Mouse (Mus musculus) yolk sac, embryonic 10.5 days (tissue): ENCODE results near the gene Cutal.
"Not testable (repeated sequence)": the region's sequence is repeated elsewhere in the genome, so short reads cannot be mapped to it uniquely, and the experiment has no call there.

Source experiments
- DNase-seq: peaks from one replicate; pipeline ENCODE4 v3.0.0-alpha.2; 2017; ENCODE audit warnings: low spot score

The Cutal gene

GRCm38 (mm10) chr2:34874271-34874670 lies at the start of gene Cutal:
Gene Cutal (plus strand): TSS chr2:34874396.
- peak; percentile 74 for DNase-seq

DNA sequence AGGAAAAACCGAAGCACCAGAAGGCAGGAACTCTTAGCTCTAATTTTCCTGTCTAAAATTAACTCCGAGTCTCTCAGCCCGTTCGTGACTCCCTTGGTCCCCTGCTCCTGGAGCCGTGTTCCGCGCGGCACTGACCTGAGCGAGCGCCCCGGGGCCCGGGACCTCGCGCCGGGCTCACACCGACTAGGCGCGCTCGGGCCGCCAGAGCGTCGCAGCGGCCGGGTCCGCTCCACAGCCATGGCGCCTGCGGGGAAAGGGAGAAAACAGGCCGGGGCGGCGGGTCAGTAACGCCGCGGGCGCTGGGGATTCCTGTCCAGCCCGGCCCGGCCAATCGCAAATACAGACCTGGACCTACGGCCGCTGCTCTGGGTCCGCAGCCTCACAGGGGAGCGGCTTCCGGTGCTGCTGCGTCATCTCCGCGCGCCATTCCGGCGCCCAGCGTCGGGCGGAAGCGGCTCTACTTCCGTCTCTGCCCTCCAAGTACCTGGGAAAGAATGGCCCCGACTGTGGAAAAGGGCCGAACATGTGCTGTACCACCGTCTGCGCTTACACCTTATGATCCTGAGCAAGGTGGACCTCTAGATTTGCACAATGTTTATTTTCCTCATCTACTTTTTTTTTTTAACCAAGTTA lies 48.3 kb upstream of the Cutal start, which contains the start of gene Fbxw2:
Gene Fbxw2, minus strand, starts transcription at position 485 of the 633 bp plus-strand sequence.
- peak; percentile 92 for DNase-seq

DNA sequence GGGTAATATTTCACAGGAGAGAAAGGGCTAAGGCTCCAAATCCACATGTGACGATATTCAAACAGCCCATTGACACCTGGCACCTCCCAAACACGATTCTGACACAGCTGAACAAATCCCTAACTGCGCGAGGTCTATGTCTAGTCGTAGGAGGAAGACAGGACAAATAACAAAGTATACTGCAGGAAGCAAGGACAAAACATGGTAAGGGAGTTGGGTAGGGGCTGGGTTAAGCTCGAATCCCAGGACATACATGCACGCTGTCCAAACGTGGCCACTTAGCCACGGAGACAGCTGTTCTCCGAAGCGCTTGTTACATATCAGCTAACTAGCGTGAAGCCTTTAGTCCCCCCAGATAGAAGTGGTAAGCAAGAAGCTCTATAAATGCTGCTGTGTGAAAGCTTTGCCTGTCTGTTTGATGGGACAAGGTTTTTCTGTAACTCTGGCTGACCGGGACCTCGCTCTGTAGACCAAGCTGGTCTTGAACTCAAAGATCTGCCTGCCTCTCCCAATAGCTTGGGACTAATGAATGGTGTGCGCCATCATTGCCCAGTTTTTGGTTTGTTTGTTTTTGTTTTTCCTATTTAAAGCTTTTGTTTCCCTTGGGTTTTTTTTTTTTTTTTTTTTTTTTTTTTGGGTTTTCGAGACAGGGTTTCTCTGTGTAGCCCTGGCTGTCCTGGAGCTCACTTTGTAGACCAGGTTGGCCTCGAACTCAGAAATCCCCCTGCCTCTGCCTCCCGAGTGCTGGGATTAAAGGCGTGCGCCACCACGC lies 47.5 kb upstream of the Cutal start:
- DNase-seq, result no peak

- DNase-seq, result no peak
Observed at GRCm38 (mm10) chr2:34827591-34827990, 46.6 kb upstream of the Cutal start.

DNA sequence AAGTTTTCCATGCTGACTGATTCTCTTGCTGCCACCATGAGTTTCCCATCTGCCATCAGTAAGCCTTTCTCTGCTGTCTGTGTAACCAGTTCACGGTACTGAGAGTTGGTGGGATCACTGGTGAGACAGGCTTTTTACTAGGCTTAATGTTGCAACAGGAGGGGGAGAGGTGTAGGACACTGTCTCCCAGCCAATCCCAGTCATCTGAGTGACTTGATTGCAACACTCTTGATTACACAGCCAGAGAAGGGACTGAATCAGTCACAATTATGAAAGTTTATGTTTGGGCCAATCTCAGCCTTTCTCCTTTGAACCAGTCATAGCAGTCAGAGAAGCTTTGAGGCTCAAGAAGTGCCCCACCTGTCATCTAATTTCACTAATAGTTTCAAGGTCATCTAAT lies 46.2 kb upstream of the Cutal start:
- DNase-seq, result no peak

DNA sequence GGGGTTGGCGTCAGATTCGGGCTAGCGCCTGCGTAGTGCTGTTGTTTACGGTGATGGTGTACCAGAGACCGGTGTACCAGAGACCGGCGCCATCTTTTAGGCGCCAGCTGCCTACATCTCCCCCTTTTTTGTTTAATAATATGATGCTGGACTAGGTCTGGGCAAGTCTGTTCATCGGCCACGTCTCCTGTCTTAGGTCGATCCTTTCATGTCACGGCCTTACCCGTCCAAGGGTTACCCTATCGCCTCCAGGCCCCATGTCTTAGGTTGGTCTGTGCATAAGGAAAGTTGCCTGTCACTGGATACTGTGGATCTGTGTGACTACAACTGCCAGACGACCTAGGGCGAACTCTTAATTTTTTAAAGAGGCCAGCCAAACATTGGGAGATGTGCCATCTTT lies 44.1 kb upstream of the Cutal start:
- not testable (repeated sequence) for DNase-seq

DNA sequence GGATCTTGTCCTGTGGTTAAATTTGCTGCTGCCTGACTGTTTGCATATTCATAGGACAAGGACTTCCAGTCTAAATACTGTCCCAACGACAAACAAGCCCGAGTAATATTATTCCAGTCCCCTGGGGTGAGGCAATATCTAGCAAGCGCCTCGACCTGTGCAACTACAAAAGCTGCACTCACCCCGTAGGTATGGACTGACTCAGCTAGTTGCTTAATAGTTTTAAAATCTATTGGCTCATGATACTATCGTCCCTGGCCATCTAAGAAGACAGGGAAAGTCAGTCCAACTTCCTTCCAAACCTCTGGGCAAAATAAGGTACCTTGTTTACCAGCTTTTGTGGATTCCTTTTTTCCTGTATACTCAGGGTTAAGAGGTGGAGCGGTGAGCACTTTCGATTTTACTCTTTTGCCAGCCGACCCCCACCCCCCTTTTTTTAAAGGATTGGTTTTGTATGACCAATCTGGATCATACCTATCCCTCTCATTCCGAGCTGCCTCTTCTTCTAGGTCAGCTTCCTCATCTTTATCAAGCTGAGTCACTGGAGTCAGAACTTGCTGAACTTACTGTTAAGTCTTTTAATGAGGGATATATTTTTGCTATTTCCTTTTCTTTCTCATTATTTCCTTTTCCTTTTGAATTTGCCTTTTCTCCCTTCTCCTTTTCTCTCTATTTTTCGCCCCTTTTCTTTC lies 41.3 kb upstream of the Cutal start, which contains the start of gene Gm34653:
Gene Gm34653, plus strand, starts transcription at position 242 of the 692 bp plus-strand sequence.
- DNase-seq, result not testable (repeated sequence)

DNA sequence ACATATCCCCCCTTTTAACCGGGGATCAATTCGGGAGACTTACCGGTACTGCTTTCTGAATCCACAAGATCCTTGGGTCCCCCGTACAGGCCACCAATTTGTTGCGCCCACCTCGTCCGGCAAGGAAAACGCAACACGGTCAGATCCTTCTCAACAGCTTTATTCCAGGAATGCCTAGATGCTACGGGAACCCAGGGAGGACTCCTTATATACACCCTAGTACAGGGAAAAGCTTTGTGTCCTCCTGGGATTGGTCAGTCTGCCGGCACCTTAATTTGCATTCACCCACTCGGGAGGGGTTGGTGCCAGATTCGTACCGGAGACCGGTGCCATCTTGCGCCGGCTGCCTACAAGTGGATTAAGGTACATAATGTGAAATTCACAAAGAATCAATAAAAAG lies 40.6 kb upstream of the Cutal start:
- DNase-seq, result no peak

GRCm38 (mm10) chr2:34835669-34836068 lies 38.5 kb upstream of the Cutal start:
- no peak for DNase-seq

GRCm38 (mm10) chr2:34840143-34840542 lies 34.1 kb upstream of the Cutal start:
- DNase-seq, result not testable (repeated sequence)

DNA sequence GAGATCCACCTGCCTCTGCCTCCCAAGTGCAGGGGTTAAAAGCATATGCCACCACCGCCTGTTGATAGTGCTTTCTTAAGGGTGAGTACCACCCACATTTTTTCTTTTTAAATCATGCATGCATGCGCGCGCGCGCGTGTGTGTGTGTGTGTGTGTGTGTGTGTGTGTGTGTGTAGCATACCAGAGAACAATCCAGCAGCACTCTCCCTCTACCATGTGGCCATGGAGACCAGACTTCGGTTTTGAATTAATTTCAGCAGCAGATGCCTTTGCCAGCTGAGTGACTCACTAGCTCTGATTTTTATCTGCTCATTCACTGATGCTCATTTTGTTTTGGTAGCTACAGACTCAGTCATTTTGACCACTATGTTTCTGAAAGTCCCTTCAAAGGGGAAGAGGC lies 32.5 kb upstream of the Cutal start:
- no peak for DNase-seq

DNA sequence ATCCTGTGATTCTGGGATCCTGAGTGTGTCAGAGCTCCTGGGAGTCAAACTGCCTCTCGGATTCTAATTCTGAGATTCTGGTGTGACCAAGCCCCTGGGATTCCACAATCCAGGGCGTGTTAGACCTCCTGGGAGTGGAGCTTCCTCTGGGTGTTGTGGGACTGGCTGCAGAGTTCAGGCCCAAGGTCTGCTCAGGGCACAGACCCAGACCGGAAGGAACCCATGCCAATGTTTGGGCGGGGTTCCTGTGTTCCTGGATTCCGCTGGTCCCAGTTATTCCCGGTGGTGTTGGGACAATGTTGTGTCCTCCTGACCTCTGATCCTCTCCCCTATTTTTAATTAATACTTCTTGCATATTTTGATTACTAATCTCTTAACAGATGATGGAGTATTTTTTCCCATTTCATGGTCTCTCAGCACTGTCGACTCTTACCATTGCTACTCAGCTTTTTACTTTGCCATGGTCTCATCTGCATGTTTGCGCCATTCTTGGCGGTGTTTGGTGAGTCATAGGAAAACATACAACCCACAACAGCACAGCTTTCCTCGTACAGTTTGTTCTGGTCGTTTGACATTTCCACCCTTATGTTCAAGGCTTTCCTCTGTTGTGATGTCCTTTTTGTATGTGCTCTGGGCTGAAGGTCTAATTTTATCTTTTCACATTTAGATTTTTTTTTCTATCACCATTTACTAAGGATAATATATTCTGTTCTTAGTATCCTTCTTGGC lies 30.8 kb upstream of the Cutal start:
- no peak for DNase-seq

DNA sequence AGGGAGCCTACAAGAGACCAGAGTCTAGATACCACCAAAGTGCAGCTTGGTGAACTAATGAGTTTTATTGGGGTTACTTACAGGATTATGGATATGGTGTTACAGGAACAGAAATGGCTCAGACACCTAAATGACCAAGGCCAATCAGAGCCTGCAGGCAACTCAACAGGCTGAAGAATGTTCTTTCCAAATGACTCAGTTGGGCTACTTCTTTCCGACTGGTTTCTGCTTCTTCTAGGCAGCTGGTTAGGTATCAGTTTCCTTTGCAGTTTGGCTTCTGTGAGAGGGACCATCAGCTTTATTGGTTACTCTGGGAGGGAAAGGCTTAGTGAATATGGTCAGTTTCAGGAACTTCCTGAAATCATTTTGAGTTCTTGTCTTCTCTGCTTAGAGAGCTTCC lies 26.5 kb upstream of the Cutal start:
- no peak for DNase-seq

GRCm38 (mm10) chr2:34855265-34855664 lies 18.9 kb upstream of the Cutal start:
- DNase-seq, result no peak

DNA sequence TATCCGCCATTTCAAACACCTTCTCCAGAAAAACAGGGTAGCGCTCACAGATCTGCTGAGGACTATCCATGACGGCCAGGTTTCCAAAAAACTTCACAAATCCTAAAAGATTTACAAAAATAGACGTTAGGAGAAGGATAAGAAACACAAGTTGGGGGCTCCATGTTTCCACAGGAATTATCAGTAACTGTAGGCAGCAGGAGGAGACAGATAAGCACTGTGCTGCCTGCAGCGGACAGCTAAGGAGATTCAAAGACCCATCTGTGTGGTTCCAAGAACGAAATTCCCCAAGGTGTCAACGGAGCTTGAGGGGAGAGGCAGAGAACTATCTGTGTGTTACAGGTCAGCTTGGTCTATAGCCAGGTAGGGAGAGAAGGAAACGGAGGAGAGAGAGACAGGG lies 16.5 kb upstream of the Cutal start:
- DNase-seq, result no peak

- peak; percentile 22 for DNase-seq
Observed at GRCm38 (mm10) chr2:34869680-34870079, 4.5 kb upstream of the Cutal start.

- DNase-seq, result peak; percentile 98
Observed at GRCm38 (mm10) chr2:34870520-34871474, 3.4 kb upstream of the Cutal start.

- peak; percentile 58 for DNase-seq
Observed at GRCm38 (mm10) chr2:34874816-34875345, 685 bp downstream of the Cutal start, which contains the start of gene Psmd5. Gene Psmd5 (minus strand): TSS chr2:34874968.

GRCm38 (mm10) chr2:34880054-34880453 lies 5.9 kb downstream of the Cutal start:
- no peak for DNase-seq

DNA sequence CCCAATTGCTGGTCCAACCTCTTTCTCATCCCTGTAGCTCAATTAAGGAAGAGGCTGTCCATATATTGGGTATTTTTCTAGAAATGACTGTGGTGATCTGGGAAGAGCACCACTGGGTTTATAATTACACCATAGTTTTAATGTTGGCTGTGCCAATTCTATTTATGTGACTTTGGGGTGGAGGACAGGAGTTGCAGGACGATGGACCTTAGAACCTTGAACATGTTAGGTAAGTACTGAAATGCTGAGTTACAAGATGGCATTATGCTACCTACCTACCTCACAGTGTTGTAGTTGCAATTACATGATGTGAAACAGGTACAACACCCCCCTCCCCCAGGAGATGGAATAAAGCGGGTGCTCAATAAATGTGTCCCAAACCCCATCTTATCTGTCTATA lies 8.6 kb downstream of the Cutal start:
- DNase-seq, result no peak

DNA sequence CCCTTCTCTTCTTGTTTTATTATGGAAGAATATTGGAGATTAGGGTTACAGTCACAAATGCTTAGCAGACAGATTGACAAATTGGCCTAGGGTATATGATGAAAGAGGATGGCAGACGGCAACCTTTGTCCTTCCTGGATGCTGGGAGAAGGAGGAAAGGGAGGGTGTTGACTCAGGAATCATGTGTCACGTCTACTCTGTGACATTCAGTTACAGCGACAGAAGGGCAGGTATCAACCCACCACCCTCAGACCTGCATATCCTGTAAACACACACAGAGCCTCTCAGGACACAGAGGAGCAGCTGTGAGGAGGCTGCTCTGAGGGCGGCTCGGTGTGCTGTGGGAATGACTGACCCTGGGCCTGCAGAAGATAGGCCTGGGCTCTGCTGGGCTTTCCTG lies 9.0 kb downstream of the Cutal start:
- DNase-seq, result peak; percentile 75
